Mouse (Mus musculus) heart, embryonic 16.5 days (tissue): ENCODE data around the gene Relb. TPM values are rescaled to one million over a fixed set of nuclear protein-coding genes. Genes with fewer than 3 reads are reported as not detected.

ENCODE experiments used
- ATAC-seq: fragments of 200-750 bp; cut with Nextera tagmentation; replicated peaks from 2 replicates; pipeline ENCODE4 v1.8.0; 2017; ENCODE audit warnings: moderate number of reproducible peaks; ENCODE audit not compliant: insufficient read depth, low FRiP score; ENCODE audit errors: extremely low read depth
- H3K27ac ChIP-seq: fragments of 300-500 bp; sonication (generic); 2 replicates; pipeline ENCODE4 v1.5.1; 2014; ENCODE audit warnings: mild to moderate bottlenecking, low read length, control low read depth, moderate library complexity
- H3K27me3 ChIP-seq: fragments of 300-500 bp; sonication (generic); 2 replicates; pipeline ENCODE4 v1.6.1; 2014; ENCODE audit warnings: low read length, mixed read lengths; ENCODE audit not compliant: control insufficient read depth, insufficient read depth
- H3K36me3 ChIP-seq: fragments of 300-500 bp; sonication (generic); 2 replicates; pipeline ENCODE4 v1.6.1; 2014; ENCODE audit not compliant: control insufficient read depth, insufficient read depth
- H3K4me1 ChIP-seq: fragments of 300-500 bp; sonication (generic); 2 replicates; pipeline ENCODE4 v1.6.1; 2014; ENCODE audit warnings: low read length, mixed read lengths; ENCODE audit not compliant: control insufficient read depth, insufficient read depth
- H3K4me2 ChIP-seq: fragments of 300-500 bp; sonication (generic); 2 replicates; pipeline ENCODE4 v1.6.1; 2014; ENCODE audit warnings: low read depth, mild to moderate bottlenecking, control low read depth, low read length
- H3K4me3 ChIP-seq: fragments of 300-500 bp; sonication (generic); 2 replicates; pipeline ENCODE4 v1.5.1; 2014; ENCODE audit warnings: mild to moderate bottlenecking, control low read depth, low read length
- H3K9ac ChIP-seq: fragments of 300-500 bp; sonication (generic); 2 replicates; pipeline ENCODE4 v1.6.1; 2014; ENCODE audit warnings: low read length, control low read depth
- H3K9me3 ChIP-seq: fragments of 300-500 bp; sonication (generic); replicated peaks from 2 replicates; pipeline ENCODE4 v1.6.1; 2016; ENCODE audit warnings: low read length; ENCODE audit not compliant: control insufficient read depth
- WGBS: fragments of 180-500 bp; shearing (Covaris S2); extraction: QIAGEN DNeasy Blood & Tissue Kit; methylation state at CpG from one replicate; pipeline ENCODE4 v1.1.7; 2014; 5-methylcytosine and 5-hydroxymethylcytosine counted together
- polyA plus RNA-seq: library from polyadenylated mRNA; unstranded; fragments of >200 nt; fragmentation: Nextera tagmentation; extraction: Ambion mirVana; gene quantifications from 2 replicates; pipeline ENCODE4 v1.2.1, GENCODE M21; 2015

The Relb gene
- polyA plus RNA-seq, 1 experiment from 2014 or later, result 12.4 TPM

DNA sequence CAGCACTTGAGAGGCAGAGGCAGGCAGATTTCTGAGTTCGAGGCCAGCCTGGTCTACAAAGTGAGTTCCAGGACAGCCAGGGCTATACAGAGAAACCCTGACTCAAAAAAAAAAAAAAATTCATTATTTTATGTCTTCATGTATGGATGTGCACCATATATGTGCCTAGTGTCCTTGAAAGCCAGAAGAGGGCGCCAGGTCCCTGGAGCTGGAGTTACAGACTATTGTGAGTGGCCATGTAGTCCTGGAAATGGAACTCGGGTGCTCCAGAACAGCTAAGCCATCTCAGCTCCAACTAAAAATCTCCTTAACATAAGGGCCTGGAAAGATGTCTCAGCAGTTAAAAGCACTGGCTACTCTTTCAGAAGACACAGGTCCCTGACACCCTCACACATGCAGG is 37.5 kb upstream of the Relb start:
- ATAC-seq, result no peak
- Histone ChIP-seq H3K27me3 (no peaks in the 10 kb centered on the region), H3K9ac (no peak overlapping the region), H3K4me1 (peaks cover 26% of the 10 kb centered on the region), H3K4me2 (no peak overlapping the region), H3K27ac (no peak overlapping the region), H3K36me3 (no peaks in the 10 kb centered on the region), H3K9me3 (no peaks in the 10 kb centered on the region), H3K4me3 (no peak overlapping the region)
- 52% methylated on average over 3 of the region's 3 CpGs for WGBS

DNA sequence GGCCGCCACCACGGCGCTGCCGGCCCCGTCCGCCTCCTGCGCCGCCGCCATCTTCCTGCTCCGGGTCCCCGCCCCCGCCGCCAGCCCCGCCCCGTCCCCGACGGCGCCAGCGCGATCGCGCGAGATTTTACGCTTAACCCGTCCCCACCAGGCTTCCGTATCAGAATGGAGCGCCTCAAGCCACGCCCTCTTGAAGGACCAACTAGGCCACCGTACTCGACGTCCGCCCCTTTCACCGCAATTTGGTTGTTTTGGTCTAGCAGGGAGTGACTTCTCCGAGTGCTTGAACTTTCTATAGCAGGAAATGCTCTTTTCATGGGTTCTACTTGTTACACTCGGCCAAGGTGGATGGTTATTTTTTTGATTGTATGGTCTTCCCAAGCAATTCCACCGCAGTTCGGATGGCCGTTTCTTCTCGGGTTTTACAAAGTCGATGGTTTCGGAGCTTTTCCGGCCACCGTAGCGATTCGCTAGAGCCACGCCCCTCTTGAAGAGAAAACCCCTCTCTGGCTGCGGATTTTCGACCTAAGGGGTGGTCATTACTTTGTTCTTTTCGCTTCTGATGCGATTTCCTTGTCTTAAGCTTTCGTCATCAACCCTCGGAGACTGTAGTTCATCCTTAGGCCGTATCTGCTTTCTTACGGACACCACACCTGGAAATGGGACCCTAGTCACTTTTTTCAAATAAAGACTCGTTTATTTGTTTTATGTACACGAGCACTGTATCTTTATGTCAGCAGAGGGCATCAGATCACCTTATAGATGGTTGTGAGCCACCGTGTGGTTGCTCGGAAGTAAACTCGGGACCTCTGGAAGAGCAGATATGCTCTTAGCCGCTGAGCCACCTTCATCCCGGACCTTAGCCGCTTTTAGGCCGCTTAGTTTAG is 36.0 kb upstream of the Relb start, which contains the start of gene Clptm1:
TSS of gene Clptm1 (minus strand) at position 79 of the 887 bp plus-strand sequence.
- Histone ChIP-seq H3K9ac (peak within 1 kb of the TSS; percentile 98), H3K9me3 (no peaks in the 10 kb centered on the region), H3K4me3 (peak within 1 kb of the TSS; percentile 98), H3K27me3 (no peaks in the 10 kb centered on the region), H3K4me2 (peak within 1 kb of the TSS; percentile 96), H3K4me1 (peaks cover 26% of the 10 kb centered on the region), H3K36me3 (no peaks in the 10 kb centered on the region), H3K27ac (peak within 1 kb of the TSS; percentile 87)
- under 1% methylated on average over 63 of the region's 63 CpGs for WGBS
- ATAC-seq, result peak; percentile 84

DNA sequence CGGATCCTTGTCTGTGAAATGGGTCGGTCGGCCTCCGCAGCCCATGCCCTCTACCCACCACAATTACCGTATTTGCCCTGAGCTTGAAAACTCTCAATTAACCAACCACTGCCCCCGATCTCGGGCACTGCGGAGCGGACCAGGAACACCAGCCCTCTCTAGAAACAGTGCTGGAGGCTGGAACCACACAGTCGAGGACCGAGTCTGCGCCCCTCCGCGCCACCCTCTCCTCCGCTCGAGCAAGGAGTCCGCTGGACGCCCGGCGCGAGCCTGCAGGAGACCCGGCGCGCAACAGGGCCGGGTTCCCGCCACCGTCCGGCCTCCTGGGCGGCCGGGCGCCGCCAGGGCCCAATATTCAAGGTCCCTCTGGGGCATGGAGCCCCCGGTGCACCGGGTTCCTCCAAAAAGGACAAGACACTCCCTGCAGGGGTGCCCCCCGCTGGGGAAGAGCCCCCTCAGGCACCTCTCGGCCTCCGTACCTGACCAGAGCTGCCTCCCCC is 35.3 kb upstream of the Relb start:
- WGBS, result under 1% methylated on average over 37 of the region's 37 CpGs

DNA sequence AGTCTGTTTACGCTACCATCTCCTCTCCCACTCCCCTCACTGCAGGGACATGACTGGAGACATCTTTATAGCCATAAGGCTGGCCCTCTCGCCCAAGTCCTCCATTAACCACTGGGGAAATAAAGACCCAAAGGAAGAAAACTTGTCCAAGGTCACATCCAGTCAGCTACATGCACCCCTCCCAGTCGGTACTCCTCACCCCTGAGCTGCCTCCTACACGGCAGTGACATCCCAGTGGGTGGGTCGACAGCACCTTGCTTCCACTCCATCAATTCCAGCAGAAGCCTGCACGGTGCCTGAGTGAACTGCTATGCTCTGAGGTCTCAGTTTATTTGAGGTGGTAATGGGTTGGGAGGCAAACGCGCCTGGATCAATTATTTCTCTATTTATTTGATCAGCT is 34.7 kb upstream of the Relb start:
- peak overlapping the region; percentile 98 for H3K9ac ChIP-seq
- ATAC-seq, result no peak
- peaks cover 21% of the 10 kb centered on the region for H3K4me1 ChIP-seq
- H3K9me3 ChIP-seq, result no peaks in the 10 kb centered on the region
- H3K4me2 ChIP-seq, result peak overlapping the region; percentile 96
- peak overlapping the region; percentile 98 for H3K4me3 ChIP-seq
- H3K27me3 ChIP-seq, result no peaks in the 10 kb centered on the region
- H3K27ac ChIP-seq, result no peak overlapping the region
- 10% methylated on average over 8 of the region's 8 CpGs for WGBS
- no peaks in the 10 kb centered on the region for H3K36me3 ChIP-seq

More for the DNA sequence above, 35.3 kb upstream of the Relb start:
- Histone ChIP-seq H3K9ac (peak overlapping the region; percentile 98), H3K27ac (peak overlapping the region; percentile 65), H3K27me3 (no peaks in the 10 kb centered on the region), H3K4me3 (peak overlapping the region; percentile 98), H3K36me3 (no peaks in the 10 kb centered on the region), H3K9me3 (no peaks in the 10 kb centered on the region), H3K4me2 (peak overlapping the region; percentile 96), H3K4me1 (peaks cover 26% of the 10 kb centered on the region)
- ATAC-seq, result peak; percentile 26

DNA sequence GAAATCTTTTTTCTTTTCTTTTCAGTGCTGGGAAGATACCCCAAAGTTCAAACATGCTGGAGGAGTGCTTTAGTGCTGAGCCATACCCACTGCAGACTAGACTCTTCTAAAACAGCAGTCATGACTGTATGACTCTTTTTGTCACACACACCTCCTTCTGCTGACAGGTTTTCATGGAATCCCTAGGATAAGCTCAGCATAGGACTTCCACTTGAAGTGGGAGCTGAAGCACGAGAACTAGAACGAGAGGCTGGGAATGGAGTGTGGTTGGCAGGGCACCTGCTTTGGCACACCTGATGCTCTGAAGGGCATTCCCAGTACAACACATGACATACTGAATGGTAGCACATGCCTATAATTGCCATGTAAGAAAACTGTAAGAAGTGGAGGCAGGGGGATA is 23.4 kb upstream of the Relb start:
- Histone ChIP-seq H3K36me3 (peaks cover 27% of the 10 kb centered on the region), H3K4me2 (no peak overlapping the region), H3K4me3 (no peak overlapping the region), H3K4me1 (peaks cover 5% of the 10 kb centered on the region; the same call in 1 of the 2 replicates), H3K9ac (no peak overlapping the region), H3K27ac (0 out of 2 replicates have a peak overlapping the region, but pooled peaks have one; percentile 33), H3K9me3 (no peaks in the 10 kb centered on the region), H3K27me3 (no peaks in the 10 kb centered on the region)
- WGBS, result 40% methylated on average over 2 of the region's 2 CpGs
- ATAC-seq, result peak; percentile 55; the same call in 1 of the 2 replicates

DNA sequence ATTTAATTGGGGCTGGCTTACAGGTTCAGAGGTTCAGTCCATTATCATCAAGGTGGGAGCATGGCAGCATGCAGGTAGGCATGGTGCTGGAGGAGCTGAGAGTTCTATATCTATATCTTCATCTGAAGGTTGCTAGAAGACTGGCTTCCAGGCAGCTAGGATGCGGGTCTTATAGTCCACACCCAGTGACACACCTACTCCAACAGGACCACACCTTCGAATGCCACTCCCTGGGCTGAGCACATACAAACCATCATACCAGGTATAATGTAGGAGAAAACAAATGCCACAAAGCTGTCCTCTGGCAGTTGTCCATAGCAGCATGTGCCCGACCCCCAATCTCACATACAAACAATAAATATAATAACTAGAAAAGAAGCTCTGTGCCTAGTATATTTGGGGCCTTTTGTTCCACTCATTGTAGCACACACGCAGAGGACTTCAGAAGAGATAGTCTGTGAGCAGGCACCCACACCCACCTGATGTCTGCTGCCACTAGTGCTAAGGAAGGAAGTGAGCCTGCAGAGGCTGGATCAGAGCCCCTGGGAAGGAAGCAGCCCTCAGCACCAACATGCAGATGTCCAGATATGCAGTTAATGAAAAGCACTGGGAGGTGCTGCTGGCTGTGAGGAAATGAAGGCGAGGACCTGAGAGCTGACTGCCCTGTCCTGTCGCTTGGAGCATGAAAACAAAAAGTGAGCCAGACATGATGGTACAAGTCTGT is 22.0 kb upstream of the Relb start:
- ATAC-seq, result 0 out of 2 replicates have a peak, but pooled peaks have one; percentile 45
- peaks cover 5% of the 10 kb centered on the region; the same call in 1 of the 2 replicates for H3K4me1 ChIP-seq
- H3K4me3 ChIP-seq, result no peak overlapping the region
- 71% methylated on average over 6 of the region's 6 CpGs for WGBS
- no peak overlapping the region for H3K27ac ChIP-seq
- no peak overlapping the region for H3K4me2 ChIP-seq
- no peaks in the 10 kb centered on the region for H3K9me3 ChIP-seq
- no peaks in the 10 kb centered on the region for H3K27me3 ChIP-seq
- no peak overlapping the region for H3K9ac ChIP-seq
- peaks cover 30% of the 10 kb centered on the region for H3K36me3 ChIP-seq

DNA sequence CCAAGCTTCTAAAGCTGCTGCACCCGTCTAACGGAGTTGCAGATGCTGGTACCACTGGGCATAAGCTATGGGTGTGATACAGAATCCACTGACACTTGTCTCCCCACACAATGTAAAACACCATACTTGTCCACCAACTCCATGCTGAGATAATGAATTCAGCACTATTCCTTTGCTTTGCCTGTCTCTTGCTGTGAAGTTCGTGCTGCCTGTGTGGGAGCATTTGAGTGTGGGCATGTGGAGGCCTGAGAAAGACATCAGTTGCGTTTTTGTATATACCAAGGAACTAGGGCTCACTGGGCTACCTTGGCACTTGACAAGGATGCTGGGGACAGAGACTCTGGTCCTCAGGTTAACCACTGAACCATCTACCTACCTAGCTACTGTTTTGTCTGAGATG is 12.0 kb upstream of the Relb start:
- H3K4me2 ChIP-seq, result no peak overlapping the region
- no peak for ATAC-seq
- no peak overlapping the region for H3K9ac ChIP-seq
- peaks cover 76% of the 10 kb centered on the region for H3K36me3 ChIP-seq
- no peaks in the 10 kb centered on the region for H3K9me3 ChIP-seq
- peaks cover 5% of the 10 kb centered on the region for H3K4me1 ChIP-seq
- H3K4me3 ChIP-seq, result no peak overlapping the region
- WGBS, result 95% methylated on average over 4 of the region's 4 CpGs
- no peak overlapping the region for H3K27ac ChIP-seq
- no peaks in the 10 kb centered on the region for H3K27me3 ChIP-seq

DNA sequence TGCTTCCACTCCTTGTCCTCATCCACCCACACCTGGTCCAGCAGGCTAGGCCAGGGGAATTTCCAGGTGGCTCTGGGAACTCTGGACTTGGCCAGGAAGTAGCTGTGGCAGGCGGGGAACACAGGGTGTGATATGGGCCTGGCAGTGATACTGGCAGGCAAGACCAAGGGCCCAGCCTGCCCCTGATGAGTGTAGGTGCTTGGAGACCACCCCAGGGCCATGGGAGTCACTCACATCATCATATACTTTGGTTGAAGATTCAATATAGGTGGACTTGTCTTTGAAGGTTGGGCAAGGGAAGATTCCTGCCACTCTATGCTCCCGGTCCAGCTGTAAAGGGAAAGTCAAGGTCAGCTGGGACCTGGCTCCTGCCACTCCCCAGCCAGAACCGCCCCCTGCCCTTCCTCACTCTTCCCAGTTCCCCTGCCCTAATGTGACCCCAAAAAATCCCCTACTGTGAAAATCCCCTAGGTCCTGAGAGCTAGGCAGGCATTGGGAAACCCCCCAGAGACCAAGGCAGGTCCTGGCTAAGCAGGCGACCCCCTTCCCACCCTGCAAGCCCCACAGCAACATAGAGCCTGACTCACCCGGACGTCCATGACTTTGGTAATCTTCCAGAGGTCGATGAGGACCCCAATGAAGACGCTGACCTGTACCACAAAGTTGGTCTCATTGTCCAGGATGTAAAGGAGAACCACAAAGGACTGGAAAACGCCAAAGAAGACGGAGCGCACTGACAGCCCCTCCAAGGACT is 6.0 kb upstream of the Relb start:
- peaks cover 54% of the 10 kb centered on the region for H3K36me3 ChIP-seq
- H3K27ac ChIP-seq, result no peak overlapping the region
- H3K9ac ChIP-seq, result no peak overlapping the region
- ATAC-seq, result no peak
- H3K9me3 ChIP-seq, result no peaks in the 10 kb centered on the region
- H3K4me2 ChIP-seq, result no peak overlapping the region
- H3K4me3 ChIP-seq, result no peak overlapping the region
- peaks cover 8% of the 10 kb centered on the region for H3K4me1 ChIP-seq
- 82% methylated on average over 11 of the region's 11 CpGs for WGBS
- no peaks in the 10 kb centered on the region for H3K27me3 ChIP-seq
